Mouse (Mus musculus): ENCODE data around the gene Foxa2. TPM values are rescaled to one million over a fixed set of nuclear protein-coding genes. Genes with fewer than 3 reads are reported as not detected.

Gene Foxa2
- polyA plus RNA-seq, 1 experiment: 10.0 TPM

- TF ChIP-seq POLR2A (IDR thresholded peaks at IDR 0.05; ENCODE audit: borderline replicate concordance, extremely low read depth, insufficient read depth, insufficient read length, poor library complexity, severe bottlenecking): no peak
- no peak for TF ChIP-seq CTCF (IDR thresholded peaks at IDR 0.05; ENCODE audit: borderline replicate concordance, extremely low read depth, insufficient read depth, insufficient read length)
- DNase-seq (ENCODE audit: low read depth): peak; percentile 7
Observed at GRCm38 (mm10) chr2:148021919-148022570, 24.7 kb downstream of the Foxa2 start.

GRCm38 (mm10) chr2:148021016-148021415, 25.8 kb downstream of the Foxa2 start:
- DNase-seq (ENCODE audit: low read depth): peak; percentile 55
- TF ChIP-seq CTCF (IDR thresholded peaks at IDR 0.05; ENCODE audit: borderline replicate concordance, extremely low read depth, insufficient read depth, insufficient read length): no peak
- TF ChIP-seq POLR2A (IDR thresholded peaks at IDR 0.05; ENCODE audit: borderline replicate concordance, extremely low read depth, insufficient read depth, insufficient read length, poor library complexity, severe bottlenecking): no peak

- DNase-seq (ENCODE audit: low read depth): peak; percentile 5
- no peak for TF ChIP-seq POLR2A (IDR thresholded peaks at IDR 0.05; ENCODE audit: borderline replicate concordance, extremely low read depth, insufficient read depth, insufficient read length, poor library complexity, severe bottlenecking)
Observed at GRCm38 (mm10) chr2:148020125-148020524, 26.6 kb downstream of the Foxa2 start.

GRCm38 (mm10) chr2:148017782-148018690, 28.7 kb downstream of the Foxa2 start:
- TF ChIP-seq CTCF (IDR thresholded peaks at IDR 0.05; ENCODE audit: borderline replicate concordance, extremely low read depth, insufficient read depth, insufficient read length): no peak
- DNase-seq (ENCODE audit: low read depth): no peak

- TF ChIP-seq CTCF (IDR thresholded peaks at IDR 0.05; ENCODE audit: borderline replicate concordance, extremely low read depth, insufficient read depth, insufficient read length) (no peak), POLR2A (IDR thresholded peaks at IDR 0.05; ENCODE audit: borderline replicate concordance, extremely low read depth, insufficient read depth, insufficient read length, poor library complexity, severe bottlenecking) (no peak)
- no peak for DNase-seq (ENCODE audit: low read depth)
Observed at GRCm38 (mm10) chr2:148013382-148013781, 33.4 kb downstream of the Foxa2 start.

GRCm38 (mm10) chr2:148009049-148009448, 37.7 kb downstream of the Foxa2 start:
- no peak for DNase-seq (ENCODE audit: low read depth)
- TF ChIP-seq CTCF (IDR thresholded peaks at IDR 0.05; ENCODE audit: borderline replicate concordance, extremely low read depth, insufficient read depth, insufficient read length): no peak
- TF ChIP-seq POLR2A (IDR thresholded peaks at IDR 0.05; ENCODE audit: borderline replicate concordance, extremely low read depth, insufficient read depth, insufficient read length, poor library complexity, severe bottlenecking): no peak

GRCm38 (mm10) chr2:148004554-148005521, 41.9 kb downstream of the Foxa2 start:
- DNase-seq (ENCODE audit: low read depth): no peak
- TF ChIP-seq POLR2A (IDR thresholded peaks at IDR 0.05; ENCODE audit: borderline replicate concordance, extremely low read depth, insufficient read depth, insufficient read length, poor library complexity, severe bottlenecking): no peak
- TF ChIP-seq CTCF (IDR thresholded peaks at IDR 0.05; ENCODE audit: borderline replicate concordance, extremely low read depth, insufficient read depth, insufficient read length): no peak

- TF ChIP-seq CTCF (IDR thresholded peaks at IDR 0.05; ENCODE audit: borderline replicate concordance, extremely low read depth, insufficient read depth, insufficient read length): no peak
- TF ChIP-seq POLR2A (IDR thresholded peaks at IDR 0.05; ENCODE audit: borderline replicate concordance, extremely low read depth, insufficient read depth, insufficient read length, poor library complexity, severe bottlenecking): no peak
Observed at GRCm38 (mm10) chr2:148003511-148003910, 43.3 kb downstream of the Foxa2 start.

GRCm38 (mm10) chr2:147998206-147998966, 48.4 kb downstream of the Foxa2 start:
- no peak for DNase-seq (ENCODE audit: low read depth)
- TF ChIP-seq CTCF (IDR thresholded peaks at IDR 0.05; ENCODE audit: borderline replicate concordance, extremely low read depth, insufficient read depth, insufficient read length) (no peak), POLR2A (IDR thresholded peaks at IDR 0.05; ENCODE audit: borderline replicate concordance, extremely low read depth, insufficient read depth, insufficient read length, poor library complexity, severe bottlenecking) (no peak)

More at GRCm38 (mm10) chr2:148003511-148003910, 43.3 kb downstream of the Foxa2 start:
- DNase-seq (ENCODE audit: low read depth): no peak

- no peak for DNase-seq (ENCODE audit: low read depth)
- TF ChIP-seq POLR2A (IDR thresholded peaks at IDR 0.05; ENCODE audit: borderline replicate concordance, extremely low read depth, insufficient read depth, insufficient read length, poor library complexity, severe bottlenecking): no peak
- TF ChIP-seq CTCF (IDR thresholded peaks at IDR 0.05; ENCODE audit: borderline replicate concordance, extremely low read depth, insufficient read depth, insufficient read length): no peak
Observed at GRCm38 (mm10) chr2:147996781-147997180, 50.0 kb downstream of the Foxa2 start.
